Mouse (Mus musculus): ENCODE data around the gene Wdr31.

DNA sequence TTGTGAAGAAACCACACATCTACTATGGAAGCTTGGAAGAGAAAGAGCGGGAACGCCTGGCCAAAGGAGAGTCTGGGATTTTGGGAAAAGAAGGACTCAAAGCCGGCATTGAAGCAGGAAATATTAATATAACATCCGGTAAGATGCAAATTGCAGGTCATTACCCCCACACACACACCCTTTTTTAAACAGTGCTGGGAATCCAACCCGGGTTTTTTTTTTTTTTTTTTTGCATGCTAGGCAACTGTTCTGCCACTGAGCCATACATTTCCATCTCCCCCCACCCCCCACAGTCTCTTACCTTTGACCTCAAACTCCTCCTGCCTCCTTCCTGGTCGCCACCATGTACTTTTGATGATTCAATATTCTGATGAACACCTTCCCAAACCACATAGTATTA is 61.1 kb downstream of the Wdr31 start:
- TF ChIP-seq CTCF (IDR thresholded peaks at IDR 0.05; ENCODE audit: extremely low read depth, insufficient read length, insufficient replicate concordance, low read depth, low read length) (no peak), POLR2A (IDR thresholded peaks at IDR 0.05; ENCODE audit: low read depth, low read length) (no peak)

Data from small intestine, adult 2 months (tissue).